Mouse (Mus musculus) intestine, embryonic 14.5 days (tissue): ENCODE data around the gene Pogz. TPM values are rescaled to one million over a fixed set of nuclear protein-coding genes. Genes with fewer than 3 reads are reported as not detected.
"Not testable (repeated sequence)": the region's sequence is repeated elsewhere in the genome, so short reads cannot be mapped to it uniquely, and the experiment has no call there.

Experiments
- ATAC-seq: fragments of 200-750 bp; cut with Nextera tagmentation; replicated peaks from 2 replicates; pipeline ENCODE4 v1.8.0; 2017; ENCODE audit warnings: low read depth, moderate number of reproducible peaks, moderate TSS enrichment, moderate library complexity; ENCODE audit not compliant: low FRiP score, low TSS enrichment
- DNase-seq: peaks from one replicate; pipeline ENCODE4 v3.0.0-alpha.2; 2018; ENCODE audit warnings: low spot score
- H3K27ac ChIP-seq: fragments of 300-500 bp; sonication (generic); 2 replicates; pipeline ENCODE4 v1.5.1; 2014; ENCODE audit warnings: low read depth, mild to moderate bottlenecking, control low read depth
- H3K27me3 ChIP-seq: fragments of 300-500 bp; sonication (generic); replicated peaks from 2 replicates; pipeline ENCODE4 v1.6.1; 2014; ENCODE audit warnings: low read length, control low read depth; ENCODE audit not compliant: control insufficient read depth, insufficient read depth
- H3K36me3 ChIP-seq: fragments of 300-500 bp; sonication (generic); 2 replicates; pipeline ENCODE4 v1.6.1; 2014; ENCODE audit warnings: low read length, control low read depth; ENCODE audit not compliant: control insufficient read depth, insufficient read depth
- H3K4me1 ChIP-seq: fragments of 300-500 bp; sonication (generic); replicated peaks from 2 replicates; pipeline ENCODE4 v1.6.1; 2014; ENCODE audit warnings: low read length, control low read depth, mixed read lengths; ENCODE audit not compliant: control insufficient read depth, insufficient read depth
- H3K4me2 ChIP-seq: fragments of 300-500 bp; sonication (generic); 2 replicates; pipeline ENCODE4 v1.6.1; 2014; ENCODE audit warnings: low read length
- H3K4me3 ChIP-seq: fragments of 300-500 bp; sonication (generic); 2 replicates; pipeline ENCODE4 v1.5.1; 2014; ENCODE audit warnings: low read depth, low read length, control low read depth, mixed read lengths
- H3K9ac ChIP-seq: fragments of 300-500 bp; sonication (generic); 2 replicates; pipeline ENCODE4 v1.6.1; 2014; ENCODE audit warnings: mild to moderate bottlenecking, low read length
- H3K9me3 ChIP-seq: fragments of 300-500 bp; sonication (generic); 2 replicates; pipeline ENCODE4 v1.6.1; 2016; ENCODE audit warnings: low read length, control low read depth; ENCODE audit not compliant: control insufficient read depth
- WGBS: fragments of 180-500 bp; shearing (Covaris S2); extraction: QIAGEN DNeasy Blood & Tissue Kit; methylation state at CpG from one replicate; pipeline ENCODE4 v1.1.7; 2014; 5-methylcytosine and 5-hydroxymethylcytosine counted together
- polyA plus RNA-seq: library from polyadenylated mRNA; unstranded; fragments of >200 nt; fragmentation: Nextera tagmentation; extraction: Ambion mirVana; gene quantifications from 2 replicates; pipeline ENCODE4 v1.2.1, GENCODE M21; 2014

Pogz gene
- polyA plus RNA-seq, 1 experiment from 2014 or later: 19.9 TPM

DNA sequence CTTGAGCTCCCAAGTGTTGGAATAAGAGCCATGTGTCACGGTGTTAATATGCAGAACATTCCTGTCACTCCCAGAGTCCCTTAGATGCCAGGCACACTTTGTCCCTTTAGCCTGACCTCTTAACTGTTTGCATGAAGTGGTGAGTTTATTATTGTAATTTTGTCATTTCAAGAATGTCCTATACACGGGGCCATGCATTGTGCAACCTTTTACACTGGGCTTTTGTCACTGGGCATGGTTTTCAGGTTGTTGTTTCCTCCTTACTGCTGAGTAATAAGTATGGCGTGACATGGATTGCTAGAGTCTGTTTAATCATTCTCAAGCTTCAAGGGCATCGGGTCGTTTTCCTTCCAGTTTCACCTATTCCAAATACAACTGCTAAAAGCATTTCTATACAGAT, 76.4 kb downstream of the Pogz start:
- Histone ChIP-seq H3K27ac (peak overlapping the region; percentile 51; the same call in 1 of the 2 replicates), H3K36me3 (no peaks in the 10 kb centered on the region), H3K4me1 (no peaks in the 10 kb centered on the region), H3K9me3 (no peaks in the 10 kb centered on the region), H3K9ac (no peak overlapping the region), H3K4me2 (no peak overlapping the region), H3K27me3 (no peaks in the 10 kb centered on the region), H3K4me3 (no peak overlapping the region)
- 54% methylated on average over 5 of the region's 5 CpGs for WGBS
- ATAC-seq (peak; percentile 67; the same call in 1 of the 2 replicates), DNase-seq (no peak)

DNA sequence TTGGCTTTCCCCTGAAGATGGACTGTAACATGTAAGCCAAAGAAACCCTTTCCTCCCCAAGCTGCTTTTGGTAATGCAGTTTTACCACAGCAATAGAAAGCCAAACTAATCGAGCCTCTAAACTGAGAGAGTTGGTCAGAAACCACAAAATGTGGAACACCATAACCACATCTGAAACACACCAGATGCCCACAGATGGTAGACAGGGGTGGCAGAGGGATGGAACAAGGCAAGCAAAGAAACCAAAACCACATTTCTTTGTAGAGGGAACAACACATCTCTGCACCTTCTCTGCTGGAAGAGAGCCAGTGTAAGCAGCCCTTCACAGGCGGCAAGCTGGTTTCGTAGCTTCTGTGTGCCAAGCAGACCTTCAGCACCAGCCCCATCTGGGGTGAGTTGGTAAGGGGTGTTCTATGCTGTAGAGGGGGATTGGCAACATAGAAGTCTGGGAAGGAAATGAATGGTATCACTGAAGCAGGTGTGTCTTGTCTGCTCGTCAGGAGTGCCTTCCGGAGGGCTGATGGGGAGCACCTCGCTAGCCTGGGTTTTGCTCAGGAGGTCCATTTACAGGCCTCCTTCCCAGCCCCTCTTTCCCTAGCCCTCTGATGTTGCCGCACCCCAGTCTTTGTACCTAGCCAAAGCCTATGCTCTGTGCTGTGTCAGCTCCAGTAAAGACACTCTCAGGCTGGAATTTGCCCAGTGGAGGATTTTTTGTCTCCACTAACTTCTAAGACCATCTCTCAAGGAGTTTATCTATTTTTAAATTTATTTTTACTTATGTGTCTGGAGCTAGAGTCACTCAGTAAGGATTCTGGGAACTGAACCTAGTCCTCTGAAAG, 78.8 kb downstream of the Pogz start:
- ATAC-seq (no peak), DNase-seq (no peak)
- 76% methylated on average over 7 of the region's 7 CpGs for WGBS
- Histone ChIP-seq H3K27ac (no peak overlapping the region), H3K9ac (no peak overlapping the region), H3K36me3 (no peaks in the 10 kb centered on the region), H3K4me1 (no peaks in the 10 kb centered on the region), H3K4me2 (no peak overlapping the region), H3K4me3 (no peak overlapping the region), H3K9me3 (no peaks in the 10 kb centered on the region), H3K27me3 (no peaks in the 10 kb centered on the region)

DNA sequence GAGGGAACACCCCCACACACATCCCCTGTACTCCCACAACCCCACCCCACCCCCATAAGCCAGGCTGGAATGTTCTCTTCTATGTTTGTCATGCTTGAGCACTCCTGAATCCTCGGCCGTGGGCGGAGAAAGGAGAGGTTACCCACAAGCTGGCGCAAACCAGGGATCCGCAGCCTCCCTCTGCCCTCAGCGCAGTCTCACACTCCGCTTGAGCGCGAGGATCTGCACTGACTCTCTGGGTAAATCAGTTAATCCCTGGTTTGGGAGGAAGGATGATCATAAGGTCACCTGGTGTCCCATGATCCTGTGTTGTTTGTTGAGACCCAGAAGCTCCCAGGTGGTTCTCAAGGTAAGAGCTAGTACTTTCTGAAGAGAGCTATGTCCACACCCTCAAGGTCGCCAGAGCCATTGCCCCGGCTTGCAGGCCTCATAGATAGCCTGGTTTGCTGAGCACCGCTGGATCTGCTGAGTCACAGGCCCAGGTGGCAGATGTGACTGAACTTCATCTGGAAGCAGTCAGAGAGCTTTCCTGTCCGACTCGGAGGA, 80.5 kb downstream of the Pogz start:
- 59% methylated on average over 14 of the region's 14 CpGs for WGBS
- Histone ChIP-seq H3K9ac (no peak overlapping the region), H3K4me3 (no peak overlapping the region), H3K27ac (no peak overlapping the region), H3K9me3 (no peaks in the 10 kb centered on the region), H3K27me3 (no peaks in the 10 kb centered on the region), H3K4me1 (no peaks in the 10 kb centered on the region), H3K4me2 (no peak overlapping the region), H3K36me3 (no peaks in the 10 kb centered on the region)
- ATAC-seq: 0 out of 2 replicates have a peak, but pooled peaks have one; percentile 12
- no peak for DNase-seq

DNA sequence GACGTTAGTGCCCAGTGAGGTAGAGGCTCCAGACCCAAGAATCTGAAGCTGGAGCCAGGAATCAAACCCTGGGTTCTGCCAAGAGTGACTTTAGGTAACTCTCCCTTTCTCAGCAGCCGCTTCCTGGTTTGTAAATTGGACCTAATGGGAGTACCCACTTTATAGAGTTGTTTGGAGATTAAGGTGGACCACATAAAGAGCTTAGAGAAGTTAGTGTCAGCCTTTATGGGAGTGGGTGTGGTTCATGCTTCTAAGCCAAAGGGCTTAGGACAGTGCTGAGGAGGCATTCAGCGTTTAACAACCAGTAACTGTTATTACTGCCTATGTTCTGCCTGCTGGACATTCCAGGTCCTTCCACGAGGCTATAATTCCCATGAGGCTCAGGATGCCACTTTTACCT, 81.5 kb downstream of the Pogz start:
- Histone ChIP-seq H3K27ac (no peak overlapping the region), H3K9ac (no peak overlapping the region), H3K4me1 (no peaks in the 10 kb centered on the region), H3K4me2 (no peak overlapping the region), H3K36me3 (no peaks in the 10 kb centered on the region), H3K9me3 (no peaks in the 10 kb centered on the region), H3K4me3 (no peak overlapping the region), H3K27me3 (no peaks in the 10 kb centered on the region)
- DNase-seq: no peak
- ATAC-seq: no peak
- 65% methylated on average over 4 of the region's 4 CpGs for WGBS

DNA sequence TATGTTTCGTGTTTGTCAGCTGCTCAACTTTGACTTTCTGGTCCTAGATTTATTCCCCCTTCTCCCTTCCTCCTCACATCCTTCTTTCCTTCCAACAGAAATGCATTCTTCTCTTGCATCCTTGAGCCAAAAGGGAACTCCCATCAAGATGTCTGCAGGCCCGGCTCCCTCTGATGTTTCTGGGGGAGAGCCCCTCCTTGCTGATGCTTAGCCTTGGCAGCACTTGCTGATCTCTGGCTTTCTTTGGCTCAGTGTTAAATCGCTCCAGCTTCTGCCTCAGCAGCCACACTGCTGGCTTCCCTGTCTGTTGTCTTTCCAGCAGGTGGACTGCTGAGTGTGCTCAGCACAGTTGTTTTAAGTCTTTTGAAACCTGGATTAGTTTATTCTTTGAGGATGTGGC, 83.7 kb downstream of the Pogz start:
- H3K4me1 ChIP-seq: no peaks in the 10 kb centered on the region
- ATAC-seq (no peak), DNase-seq (no peak)
- WGBS: 40% methylated on average over 3 of the region's 3 CpGs
- H3K36me3 ChIP-seq: no peaks in the 10 kb centered on the region
- H3K9ac ChIP-seq: no peak overlapping the region
- H3K9me3 ChIP-seq: no peaks in the 10 kb centered on the region
- no peak overlapping the region for H3K4me3 ChIP-seq
- no peak overlapping the region for H3K27ac ChIP-seq
- H3K4me2 ChIP-seq: no peak overlapping the region
- H3K27me3 ChIP-seq: no peaks in the 10 kb centered on the region

DNA sequence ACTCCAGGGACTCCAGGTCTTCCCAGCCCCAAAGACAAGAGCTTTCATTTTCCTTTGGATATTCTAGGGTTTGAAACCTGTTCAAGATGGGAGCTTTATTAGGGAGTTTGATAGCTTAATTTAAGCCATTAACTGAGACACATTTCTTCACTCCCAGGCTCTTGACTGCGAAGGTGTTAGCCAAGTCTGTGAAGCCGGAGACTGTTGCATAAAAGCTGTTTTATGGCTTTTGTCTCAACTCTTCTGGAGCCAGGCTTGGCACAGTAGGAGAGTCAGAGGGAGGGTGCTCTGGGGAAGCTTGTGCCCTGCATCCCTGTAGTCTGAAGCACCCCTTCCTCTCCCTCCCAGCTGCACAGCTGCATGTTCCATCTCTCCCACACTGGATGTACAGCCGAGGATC, 85.0 kb downstream of the Pogz start:
- Histone ChIP-seq H3K36me3 (no peaks in the 10 kb centered on the region), H3K9ac (no peak overlapping the region), H3K4me3 (no peak overlapping the region), H3K4me1 (no peaks in the 10 kb centered on the region), H3K9me3 (no peaks in the 10 kb centered on the region), H3K27ac (no peak overlapping the region), H3K4me2 (no peak overlapping the region), H3K27me3 (no peaks in the 10 kb centered on the region)
- no peak for ATAC-seq
- WGBS: 32% methylated on average over 3 of the region's 3 CpGs
- no peak for DNase-seq

DNA sequence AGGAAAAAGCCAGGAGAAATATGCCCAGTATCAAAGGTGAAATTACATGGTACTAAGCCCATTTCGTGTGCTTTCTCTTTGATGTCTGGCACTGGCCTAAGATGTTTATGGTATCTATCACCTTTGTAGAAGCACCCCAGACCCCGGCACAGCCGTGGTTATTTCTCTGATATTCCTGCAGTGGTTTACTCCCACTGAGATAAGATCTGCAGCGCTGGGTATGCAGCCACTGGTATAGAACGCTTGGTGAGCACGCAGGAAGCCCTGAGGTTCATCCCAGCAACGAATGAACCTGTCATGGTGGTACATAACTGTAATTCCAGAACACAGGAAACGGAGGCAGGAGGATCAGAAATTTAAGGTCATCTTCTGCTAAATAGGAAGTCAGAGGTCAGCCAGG, 87.3 kb downstream of the Pogz start:
- no peaks in the 10 kb centered on the region for H3K27me3 ChIP-seq
- no peaks in the 10 kb centered on the region for H3K9me3 ChIP-seq
- no peaks in the 10 kb centered on the region for H3K36me3 ChIP-seq
- H3K9ac ChIP-seq: no peak overlapping the region
- no peaks in the 10 kb centered on the region for H3K4me1 ChIP-seq
- H3K4me2 ChIP-seq: no peak overlapping the region
- no peak for ATAC-seq
- WGBS: 20% methylated on average over 8 of the region's 8 CpGs
- no peak overlapping the region for H3K27ac ChIP-seq
- H3K4me3 ChIP-seq: no peak overlapping the region
- no peak for DNase-seq

DNA sequence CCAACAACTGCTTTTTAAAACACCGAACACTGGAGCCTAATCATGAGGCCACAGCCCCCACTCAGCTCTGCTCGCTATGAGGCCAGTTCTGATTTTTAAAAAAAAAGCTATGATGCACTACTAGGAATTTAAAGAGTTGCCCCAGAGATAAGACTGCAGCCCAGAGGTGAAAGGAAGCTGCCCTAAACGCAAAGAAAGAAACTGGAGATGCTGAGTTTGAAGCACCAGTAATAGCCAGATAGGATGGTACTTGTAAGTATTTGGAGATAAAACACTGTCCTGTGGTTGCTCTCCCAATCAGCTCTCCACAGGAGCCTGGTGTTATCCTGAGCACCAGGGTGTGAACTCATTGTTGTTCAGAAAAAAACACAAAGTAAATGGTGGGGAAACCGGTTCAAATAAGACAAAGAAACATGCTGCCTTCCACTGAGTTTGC, 89.0 kb downstream of the Pogz start:
- not testable (repeated sequence) for H3K9ac ChIP-seq, DNase-seq, H3K27ac ChIP-seq, H3K9me3 ChIP-seq, H3K4me2 ChIP-seq, H3K4me1 ChIP-seq, H3K4me3 ChIP-seq, ATAC-seq, H3K27me3 ChIP-seq, H3K36me3 ChIP-seq
- 46% methylated on average over 4 of the region's 4 CpGs for WGBS

DNA sequence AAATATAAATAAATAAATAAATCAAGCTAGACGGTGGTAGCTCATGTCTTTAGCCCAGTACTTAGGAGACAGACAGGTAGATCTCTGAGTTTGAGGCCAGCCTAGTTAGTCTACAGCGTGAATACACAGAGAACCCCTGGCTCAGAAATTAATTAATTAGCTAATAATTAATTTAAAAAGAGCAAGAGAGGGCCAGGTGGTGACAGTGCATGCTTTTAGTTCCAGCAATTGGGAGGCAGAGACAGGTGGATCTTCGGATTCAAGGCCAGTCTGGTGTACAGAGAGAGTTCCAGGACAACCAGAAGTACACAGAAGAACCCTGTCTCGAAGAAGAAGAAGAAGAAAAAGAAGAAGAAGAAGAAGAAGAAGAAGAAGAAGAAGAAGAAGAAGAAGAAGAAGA, 91.6 kb downstream of the Pogz start:
- not testable (repeated sequence) for H3K9me3 ChIP-seq, DNase-seq, H3K9ac ChIP-seq, H3K27me3 ChIP-seq, H3K27ac ChIP-seq, ATAC-seq, H3K4me3 ChIP-seq, H3K4me2 ChIP-seq, H3K36me3 ChIP-seq, H3K4me1 ChIP-seq
- 81% methylated on average over 4 of the region's 4 CpGs for WGBS
